Mouse (Mus musculus) MEL (cell line): ENCODE data around the gene Prps1. TPM values are rescaled to one million over a fixed set of nuclear protein-coding genes. Genes with fewer than 3 reads are reported as not detected.
A peak's percentile ranks its signal among the peaks of the same experiment; 100 is the strongest.

Experiments used
- DNase-seq: peaks from one replicate; pipeline ENCODE4 v3.0.0; 2011; ENCODE audit warnings: low read depth, low spot score
- H3K27ac ChIP-seq: 2 replicates; pipeline ENCODE4 v1.5.1; 2012; ENCODE audit warnings: low read depth, mild to moderate bottlenecking, control low read depth, low read length, moderate library complexity; ENCODE audit not compliant: control insufficient read depth
- H3K27me3 ChIP-seq, 2 experiments: fragments of 150-350 bp in 1 of 2; sonication (generic) in 1 of 2; 2 replicates each; pipeline ENCODE4 v1.6.1; 2012; ENCODE audit warnings: low read length in 2 of 2, mild to moderate bottlenecking in 2 of 2, improper control_type of control experiment in 1 of 2, moderate library complexity in 1 of 2; ENCODE audit not compliant: insufficient read depth in 2 of 2, control insufficient read depth in 1 of 2
- H3K36me3 ChIP-seq, 2 experiments: 2 replicates each; pipeline ENCODE4 v1.6.1; 2012 to 2014; ENCODE audit warnings: low read length in 2 of 2, improper control_type of control experiment in 1 of 2, inconsistent platforms in 1 of 2, mild to moderate bottlenecking in 1 of 2; ENCODE audit not compliant: insufficient read depth in 2 of 2, control insufficient read depth in 1 of 2
- H3K4me1 ChIP-seq, 2 experiments: fragments of 150-350 bp in 1 of 2; sonication (generic) in 1 of 2; 2 replicates each; pipeline ENCODE4 v1.6.1; 2012; ENCODE audit warnings: low read length in 2 of 2, improper control_type of control experiment in 1 of 2, mild to moderate bottlenecking in 1 of 2; ENCODE audit not compliant: insufficient read depth in 2 of 2, control insufficient read depth in 1 of 2
- H3K4me3 ChIP-seq, 2 experiments: fragments of 150-350 bp in 1 of 2; sonication (generic) in 1 of 2; 2 replicates each; pipeline ENCODE4 v1.5.1; 2012; ENCODE audit warnings: low read depth in 2 of 2, low read length in 2 of 2, mild to moderate bottlenecking in 2 of 2, moderate library complexity in 2 of 2, control low read depth in 1 of 2, improper control_type of control experiment in 1 of 2; ENCODE audit not compliant: control insufficient read depth in 1 of 2, insufficient read depth in 1 of 2
- H3K79me2 ChIP-seq: 2 replicates; pipeline ENCODE4 v1.6.1; 2012; ENCODE audit warnings: mild to moderate bottlenecking, low read length, moderate library complexity; ENCODE audit not compliant: control insufficient read depth, poor library complexity, insufficient read depth
- H3K9ac ChIP-seq: 2 replicates; pipeline ENCODE4 v1.6.1; 2012; ENCODE audit warnings: low read depth, mild to moderate bottlenecking, control low read depth, low read length, moderate library complexity; ENCODE audit not compliant: control insufficient read depth, poor library complexity, severe bottlenecking
- H3K9me3 ChIP-seq: fragments of 150-350 bp; sonication (generic); replicated peaks from 2 replicates; pipeline ENCODE4 v1.6.1; 2012; ENCODE audit warnings: mild to moderate bottlenecking, low read length, improper control_type of control experiment, moderate library complexity; ENCODE audit not compliant: insufficient read depth
- CHD1 ChIP-seq: IDR thresholded peaks from 2 replicates; pipeline ENCODE4 v1.6.1; 2012; ENCODE audit warnings: low read depth, mild to moderate bottlenecking, inconsistent platforms, low read length, improper control_type of control experiment
- CTCF ChIP-seq, 3 experiments: IDR thresholded peaks in 2 of 3; conservative IDR thresholded peaks in 1 of 3; 2 replicates each; pipeline ENCODE4 v1.5.1; 2011 to 2012; ENCODE audit warnings: low read length in 3 of 3, low read depth in 2 of 3, mild to moderate bottlenecking in 2 of 3, improper control_type of control experiment in 1 of 3, inconsistent platforms in 1 of 3, mixed read lengths in 1 of 3, moderate library complexity in 1 of 3; ENCODE audit not compliant: control insufficient read depth in 1 of 3, insufficient read depth in 1 of 3, poor library complexity in 1 of 3, severe bottlenecking in 1 of 3
- E2F4 ChIP-seq: IDR thresholded peaks from 2 replicates; pipeline ENCODE4 v1.6.1; 2011; ENCODE audit warnings: low read depth, low read length, improper control_type of control experiment, borderline replicate concordance
- ELF1 ChIP-seq: IDR thresholded peaks from 2 replicates; pipeline ENCODE4 v1.6.1; 2014; ENCODE audit warnings: low read depth, mild to moderate bottlenecking, inconsistent platforms, low read length, improper control_type of control experiment, moderate library complexity
- GATA1 ChIP-seq: IDR thresholded peaks from 2 replicates; pipeline ENCODE4 v1.6.1; 2011; ENCODE audit warnings: low read depth, low read length, improper control_type of control experiment
- MAX ChIP-seq: IDR thresholded peaks from 2 replicates; pipeline ENCODE4 v1.6.1; 2011; ENCODE audit warnings: low read length, improper control_type of control experiment
- MEF2A ChIP-seq: IDR thresholded peaks from 2 replicates; pipeline ENCODE4 v1.6.1; 2014; ENCODE audit warnings: low read depth, mild to moderate bottlenecking, inconsistent platforms, low read length, improper control_type of control experiment; ENCODE audit not compliant: poor library complexity, insufficient replicate concordance, severe bottlenecking; ENCODE audit errors: extremely low read depth
- MYB ChIP-seq: IDR thresholded peaks from 2 replicates; pipeline ENCODE4 v1.6.1; 2011; ENCODE audit warnings: mild to moderate bottlenecking, low read depth, low read length, improper control_type of control experiment
- MYC ChIP-seq: IDR thresholded peaks from 2 replicates; pipeline ENCODE4 v1.6.1; 2011; ENCODE audit warnings: low read depth, mild to moderate bottlenecking, low read length, improper control_type of control experiment, moderate library complexity
- NELFE ChIP-seq: IDR thresholded peaks from 2 replicates; pipeline ENCODE4 v1.6.1; 2011; ENCODE audit warnings: low read depth, low read length, improper control_type of control experiment
- NRF1 ChIP-seq: IDR thresholded peaks from 2 replicates; pipeline ENCODE4 v1.6.1; 2014; ENCODE audit warnings: low read depth, mild to moderate bottlenecking, inconsistent platforms, low read length, improper control_type of control experiment, moderate library complexity; ENCODE audit not compliant: poor library complexity, insufficient read depth, severe bottlenecking
- RAD21 ChIP-seq: IDR thresholded peaks from 2 replicates; pipeline ENCODE4 v1.6.1; 2011; ENCODE audit warnings: mild to moderate bottlenecking, low read depth, low read length, improper control_type of control experiment
- SIN3A ChIP-seq: IDR thresholded peaks from 2 replicates; pipeline ENCODE4 v1.6.1; 2012; ENCODE audit warnings: low read length, improper control_type of control experiment, inconsistent platforms
- SMC3 ChIP-seq: IDR thresholded peaks from 2 replicates; pipeline ENCODE4 v1.6.1; 2011; ENCODE audit warnings: low read depth, low read length, improper control_type of control experiment
- UBTF ChIP-seq: IDR thresholded peaks from 2 replicates; pipeline ENCODE4 v1.6.1; 2012; ENCODE audit warnings: low read depth, mild to moderate bottlenecking, inconsistent platforms, low read length, improper control_type of control experiment, moderate library complexity, borderline replicate concordance; ENCODE audit not compliant: insufficient read depth
- USF2 ChIP-seq, 2 experiments: IDR thresholded peaks; 2 replicates each; pipeline ENCODE4 v1.6.1; 2011 to 2012; ENCODE audit warnings: improper control_type of control experiment in 2 of 2, low read length in 2 of 2, borderline replicate concordance in 1 of 2, inconsistent platforms in 1 of 2, low read depth in 1 of 2, mild to moderate bottlenecking in 1 of 2; ENCODE audit not compliant: insufficient read depth in 1 of 2
- ZC3H11A ChIP-seq: IDR thresholded peaks from 2 replicates; pipeline ENCODE4 v1.6.1; 2012; ENCODE audit warnings: low read depth, mild to moderate bottlenecking, inconsistent platforms, low read length, improper control_type of control experiment
- ZKSCAN1 ChIP-seq: IDR thresholded peaks from 2 replicates; pipeline ENCODE4 v1.6.1; 2012; ENCODE audit warnings: low read depth, mild to moderate bottlenecking, inconsistent platforms, low read length, improper control_type of control experiment, moderate library complexity
- ZNF384 ChIP-seq: IDR thresholded peaks from 2 replicates; pipeline ENCODE4 v1.6.1; 2012; ENCODE audit warnings: low read depth, mild to moderate bottlenecking, inconsistent platforms, low read length, improper control_type of control experiment
- polyA plus RNA-seq, 2 experiments: library from polyadenylated mRNA; stranded (reverse) in 1 of 2; unstranded in 1 of 2; fragments of >175 nt in 1 of 2; fragments of >200 nt in 1 of 2; gene quantifications; 2 replicates each; pipeline versions ENCODE4 v1.2.1 to v1.2.4; 2012; ENCODE audit warnings: low replicate concordance in 2 of 2, low read depth in 1 of 2; ENCODE audit not compliant: insufficient read length in 2 of 2, insufficient read depth in 1 of 2, missing spikeins in 1 of 2
- total RNA-seq: library from RNA; depleted of rRNA; stranded (reverse); fragments of 300-350 nt; gene quantifications from 2 replicates; pipeline ENCODE4 v1.2.3, GENCODE M21; 2012

The Prps1 gene
- total and polyA plus RNA-seq, 3 experiments: 113 to 172 TPM; not detected in 1

DNA sequence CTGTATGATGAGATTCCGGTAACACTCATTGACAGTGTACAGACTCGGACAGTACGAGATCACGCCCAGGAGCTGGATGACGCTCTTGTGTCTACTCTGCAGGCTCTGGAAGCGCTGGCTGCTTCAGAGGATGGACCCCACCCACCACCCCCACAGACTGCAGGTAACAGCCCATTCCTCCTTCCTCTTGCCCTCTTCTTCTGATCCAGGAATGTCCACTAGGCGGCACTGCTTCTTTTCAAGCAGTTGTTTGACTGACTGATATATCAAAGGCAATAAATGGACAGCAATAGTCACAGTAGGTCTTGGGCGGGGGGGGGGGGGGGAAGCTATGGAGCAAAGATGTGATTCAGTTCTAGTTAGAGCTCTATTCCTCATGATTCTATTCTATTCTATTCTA lies 28.2 kb upstream of the Prps1 start:
- peaks cover 0 to 10% of the 10 kb centered on the region in 2 experiments; a peak in 2 of 4 replicates for H3K4me1 ChIP-seq
- TF ChIP-seq E2F4 (no peak), ZC3H11A (peak; percentile 39; the same call in 1 of the 2 replicates), ZKSCAN1 (no peak), CTCF (IDR thresholded peaks at IDR 0.05 in 2 of 3, conservative IDR thresholded peaks at IDR 0.05 in 1 of 3; ENCODE audit: control insufficient read depth in 1 of 3, insufficient read depth in 1 of 3, low read depth in 2 of 3, low read length in 3 of 3, poor library complexity in 1 of 3, severe bottlenecking in 1 of 3) (peak; percentile 47 to 70 (median 49); a peak in 5 of 6 replicates), SMC3 (peak; percentile 65), ELF1 (no peak), NRF1 (no peak), MEF2A (no peak), MYC (no peak), CHD1 (no peak), RAD21 (peak; percentile 48), USF2 (IDR thresholded peaks at IDR 0.05; ENCODE audit: borderline replicate concordance in 1 of 2, insufficient read depth in 1 of 2, low read depth in 1 of 2, low read length in 2 of 2) (no peak), UBTF (no peak)
- H3K36me3 ChIP-seq: no peaks in the 10 kb centered on the region; a peak in 1 of 4 replicates
- H3K4me3 ChIP-seq: no peak overlapping the region
- H3K79me2 ChIP-seq: no peaks in the 10 kb centered on the region
- H3K9me3 ChIP-seq: no peaks in the 10 kb centered on the region
- peaks cover 0 to 5% of the 10 kb centered on the region in 2 experiments; a peak in 1 of 4 replicates for H3K27me3 ChIP-seq
- DNase-seq: peak; percentile 58
- no peak overlapping the region for H3K27ac ChIP-seq
- no peak overlapping the region for H3K9ac ChIP-seq

GRCm38 (mm10) chrX:140429985-140430384 lies 26.4 kb upstream of the Prps1 start:
- TF ChIP-seq MAX (no peak), ZNF384 (peak; percentile 90), SIN3A (no peak), MYB (no peak), GATA1 (no peak), NELFE (no peak)
- Histone ChIP-seq H3K4me3 (0 out of 4 replicates have a peak overlapping the region, but pooled peaks of 1 of the 2 experiments have one; percentile 7), H3K4me1 (peaks cover 0 to 10% of the 10 kb centered on the region in 2 experiments; a peak in 2 of 4 replicates), H3K27ac (no peak overlapping the region), H3K9me3 (no peaks in the 10 kb centered on the region), H3K27me3 (0 out of 4 replicates have a peak, but pooled peaks cover 0 to 2% of the 10 kb centered on the region in 2 experiments), H3K36me3 (no peaks in the 10 kb centered on the region; a peak in 1 of 4 replicates), H3K9ac (no peak overlapping the region), H3K79me2 (no peaks in the 10 kb centered on the region)
- peak; percentile 43 for DNase-seq
